Mouse (Mus musculus) cerebellum, adult 2 months (tissue): ENCODE results near the gene Srsf11. TPM values are rescaled to one million over a fixed set of nuclear protein-coding genes. Genes with fewer than 3 reads are reported as not detected.

ENCODE experiments used
- DNase-seq, 2 experiments: peaks; one replicate each; pipeline ENCODE4 v3.0.0; 2021
- H3K27ac ChIP-seq: fragments of 200-500 bp; 2 replicates; pipeline ENCODE4 v1.5.1; 2012; ENCODE audit warnings: low read length, control low read depth, inconsistent platforms; ENCODE audit not compliant: insufficient read depth
- H3K27me3 ChIP-seq: fragments of 200-500 bp; 2 replicates; pipeline ENCODE4 v1.6.1; 2012; ENCODE audit warnings: inconsistent platforms, mild to moderate bottlenecking, low read length, moderate library complexity; ENCODE audit not compliant: control insufficient read depth, insufficient read depth
- H3K4me1 ChIP-seq: fragments of 200-500 bp; 2 replicates; pipeline ENCODE4 v1.6.1; 2011; ENCODE audit warnings: low read length; ENCODE audit not compliant: control insufficient read depth, insufficient read depth
- H3K4me3 ChIP-seq: fragments of 200-500 bp; replicated peaks from 2 replicates; pipeline ENCODE3; 2011; ENCODE audit warnings: mild to moderate bottlenecking, low read depth, low read length, control low read depth; ENCODE audit not compliant: insufficient read depth
- CTCF ChIP-seq: fragments of 200-500 bp; IDR thresholded peaks from 2 replicates; pipeline ENCODE4 v1.5.1; 2011; ENCODE audit warnings: low read depth, mild to moderate bottlenecking, control low read depth, low read length, moderate library complexity, borderline replicate concordance; ENCODE audit not compliant: insufficient read depth
- POLR2A ChIP-seq: fragments of 200-500 bp; IDR thresholded peaks from 2 replicates; pipeline ENCODE4 v1.6.1; 2011; ENCODE audit warnings: low read length, control low read depth, borderline replicate concordance; ENCODE audit not compliant: insufficient read depth
- WGBS: fragments of 180-500 bp; shearing (Covaris S2); methylation state at CpG from one replicate; pipeline ENCODE4 v1.1.7; 2018; 5-methylcytosine and 5-hydroxymethylcytosine counted together
- polyA plus RNA-seq: library from polyadenylated mRNA; depleted of rRNA; stranded (reverse); fragments of >200 nt; gene quantifications from 2 replicates; pipeline ENCODE4 v1.2.3, GENCODE M21; 2012; rRNA removed

Gene Srsf11
- polyA plus RNA-seq, 1 experiment = 433 TPM

GRCm38 (mm10) chr3:157971151-157971550, 65.3 kb downstream of the Srsf11 start:
- TF ChIP-seq POLR2A (no peak), CTCF (no peak)
- no peaks in the 10 kb centered on the region for H3K27me3 ChIP-seq
- H3K27ac ChIP-seq = no peak overlapping the region
- no peak overlapping the region for H3K4me3 ChIP-seq
- WGBS = 85% methylated on average over 2 of the region's 2 CpGs
- no peak for DNase-seq
- H3K4me1 ChIP-seq = no peaks in the 10 kb centered on the region

Other genes starting within 250 kb of the Srsf11 start
- gene Cth, start 111.6 kb downstream of the Srsf11 start, polyA plus RNA-seq = 3.3 and 3.9 TPM in 2 replicates
- gene Ankrd13c, start 89.4 kb downstream of the Srsf11 start, polyA plus RNA-seq = 37.5 and 37.7 TPM in 2 replicates
- gene Lrrc40, start within 50 bp of the Srsf11 start, polyA plus RNA-seq = 23.3 and 25.3 TPM in 2 replicates